Mouse (Mus musculus): Measurements from ENCODE around the gene Trpm4.
"Not testable (repeated sequence)": the region's sequence is repeated elsewhere in the genome, so short reads cannot be mapped to it uniquely, and the experiment has no call there.

Trpm4 gene

DNA sequence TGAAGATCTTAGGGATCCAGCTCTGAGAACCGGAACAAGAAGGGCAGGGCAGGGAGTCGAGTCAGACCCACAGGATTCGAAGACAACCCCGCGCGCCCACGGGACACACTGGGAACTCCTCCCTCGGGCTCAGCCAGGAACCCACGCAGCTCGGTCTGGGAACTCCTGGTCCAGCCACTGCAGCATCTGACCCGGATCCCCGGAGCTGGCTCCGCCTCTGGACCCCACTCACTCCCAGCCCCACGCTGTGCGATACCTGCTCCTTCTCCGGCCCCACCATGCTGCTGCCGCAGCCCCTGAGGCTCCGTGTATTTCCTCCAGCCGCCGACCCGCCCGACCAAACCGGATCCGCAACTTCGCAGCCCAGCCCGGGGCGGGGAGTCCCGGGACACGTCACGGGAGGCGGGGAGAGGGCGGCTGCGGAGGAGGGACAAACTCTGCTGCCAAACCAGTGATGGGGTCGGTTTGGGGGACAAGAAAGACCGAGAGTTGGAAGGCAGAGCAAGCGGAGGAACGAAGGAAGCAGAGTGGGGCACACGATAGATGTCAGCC, at the start of gene Trpm4:
Gene Trpm4, minus strand, starts transcription at position 350 of the 552 bp plus-strand sequence.
- CTCF ChIA-PET = no interaction called here

DNA sequence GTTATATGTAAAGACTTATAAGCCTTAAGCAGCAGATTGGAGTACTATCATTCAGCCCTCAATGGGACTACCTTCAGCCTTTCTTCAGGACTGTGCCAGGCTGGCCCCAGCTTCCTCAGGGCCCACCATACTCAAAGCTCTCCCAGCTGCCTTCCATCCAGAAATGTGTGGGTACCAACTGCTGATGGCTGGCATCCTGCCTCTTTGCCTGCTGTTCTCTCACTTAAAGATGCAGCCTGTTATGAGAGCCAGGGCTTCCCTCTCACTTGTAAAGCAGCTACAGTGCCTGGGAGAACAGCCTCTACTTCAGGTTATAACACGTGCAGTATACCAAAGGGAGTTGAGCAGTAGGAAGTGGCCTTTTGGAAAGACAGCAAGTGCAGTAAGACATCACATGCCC, 42.5 kb upstream of the Trpm4 start:
- CTCF ChIA-PET = no interaction called here

DNA sequence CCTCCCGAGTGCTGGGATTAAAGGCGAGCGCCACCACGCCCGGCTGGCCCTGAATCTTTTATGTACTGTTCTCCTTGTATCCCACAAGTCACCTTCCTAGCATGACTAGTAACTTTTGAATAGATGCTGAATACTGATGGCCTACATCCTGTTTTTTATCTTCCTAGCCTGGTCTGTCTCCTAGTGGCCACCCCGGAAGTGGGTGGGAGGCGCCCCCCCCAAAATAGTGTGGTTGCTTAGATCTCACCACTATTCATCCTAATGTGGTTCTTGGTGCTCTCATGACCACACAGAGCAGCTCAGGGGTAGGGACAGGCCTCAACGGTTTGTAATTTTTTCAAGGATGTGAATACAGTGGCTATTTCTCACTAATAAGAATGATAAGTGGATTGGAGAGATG, 41.0 kb upstream of the Trpm4 start:
- CTCF ChIA-PET = no interaction called here

DNA sequence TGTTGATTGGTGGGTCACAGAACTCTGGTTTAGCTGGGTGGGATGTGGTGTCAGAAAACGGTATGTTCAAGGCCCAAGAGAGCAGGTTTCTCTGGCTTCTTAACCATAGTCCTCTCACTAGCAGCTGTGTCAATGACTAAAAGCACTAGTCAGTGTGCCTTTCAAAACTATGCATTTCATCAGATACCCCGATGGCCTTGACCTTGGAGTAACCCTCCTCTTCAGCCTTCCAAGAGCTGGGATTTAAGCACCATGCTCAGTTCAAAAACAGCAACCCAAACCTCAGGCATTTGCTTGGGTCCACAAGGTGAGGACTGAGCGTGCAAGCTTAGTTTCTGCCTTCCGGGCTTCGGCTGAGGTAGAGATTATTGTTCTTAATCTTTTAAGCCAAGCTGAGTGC, 38.8 kb upstream of the Trpm4 start:
- CTCF ChIA-PET = no interaction called here

DNA sequence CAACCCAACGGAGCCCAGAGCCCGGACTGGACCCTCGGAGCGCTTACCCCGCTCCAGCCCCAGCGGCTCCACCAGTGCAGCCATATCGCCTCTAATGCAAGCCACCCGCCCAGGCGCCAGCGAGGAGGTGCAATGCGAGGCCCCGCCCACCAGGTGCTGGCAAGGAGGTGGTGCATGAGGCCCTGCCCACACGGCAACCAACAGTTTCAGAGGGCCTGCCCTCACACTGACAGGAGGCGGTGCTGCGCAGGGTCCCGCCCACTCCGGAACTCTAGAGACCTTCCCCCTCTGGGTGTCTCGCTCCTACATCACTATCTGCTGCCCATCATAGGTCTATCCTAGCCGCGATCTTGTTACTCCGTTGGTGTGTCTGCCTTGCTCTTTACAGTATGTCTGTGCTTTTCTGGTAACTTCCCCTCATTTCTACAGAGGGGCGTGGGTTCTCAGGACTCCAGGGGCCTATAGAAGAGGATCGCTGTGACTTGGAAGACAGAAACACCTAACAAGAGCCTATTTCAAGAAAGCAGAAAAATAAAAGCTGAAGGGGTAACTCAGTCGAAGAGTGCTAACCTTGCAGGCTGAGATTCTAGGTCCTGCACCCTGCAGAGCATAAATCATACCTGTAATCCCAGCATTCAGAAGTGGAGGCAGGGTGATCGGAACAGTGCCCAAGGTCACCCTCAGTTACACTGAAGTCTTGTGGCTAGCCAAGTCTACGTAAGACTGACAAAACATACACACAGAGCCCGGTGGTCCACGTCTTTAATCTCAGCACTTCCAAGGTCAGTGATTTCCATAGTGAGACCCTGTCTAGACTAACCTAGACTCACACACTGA, 37.1 kb upstream of the Trpm4 start, which contains the start of gene Lin7b:
Gene Lin7b, minus strand, starts transcription at position 109 of the 837 bp plus-strand sequence.
- CTCF ChIA-PET = no interaction called here

DNA sequence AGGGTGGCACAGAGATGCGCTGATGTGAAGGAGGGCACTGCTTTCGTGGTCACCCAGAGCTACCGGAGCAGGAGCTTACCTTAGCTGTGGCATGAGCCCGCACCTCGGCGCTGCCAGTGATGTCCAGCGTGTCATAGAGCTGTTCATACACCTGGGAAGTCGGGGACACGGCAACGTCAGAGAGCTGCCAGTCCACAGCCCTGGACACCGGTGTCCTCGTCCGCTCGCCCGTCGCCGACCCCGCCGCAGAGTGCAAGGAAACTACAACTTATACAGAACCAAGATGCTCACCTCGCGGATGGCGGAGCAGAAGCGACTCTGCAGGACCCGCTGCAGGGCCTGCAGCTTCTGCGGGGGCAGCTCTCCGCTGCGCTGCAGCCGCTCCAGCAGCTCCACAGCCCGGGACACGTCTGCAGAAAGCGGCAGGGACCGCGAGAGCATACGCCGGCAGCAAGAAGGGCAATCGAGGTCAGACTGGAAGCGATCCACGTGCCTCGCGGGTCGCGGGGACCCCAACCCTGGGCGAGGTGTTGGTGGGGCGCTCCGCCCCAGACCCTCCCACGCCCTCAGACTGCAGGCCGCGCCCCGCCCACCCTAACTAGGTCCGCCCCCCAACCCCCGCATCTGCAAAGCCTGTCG, 36.4 kb upstream of the Trpm4 start:
- CTCF ChIA-PET = no interaction called here

DNA sequence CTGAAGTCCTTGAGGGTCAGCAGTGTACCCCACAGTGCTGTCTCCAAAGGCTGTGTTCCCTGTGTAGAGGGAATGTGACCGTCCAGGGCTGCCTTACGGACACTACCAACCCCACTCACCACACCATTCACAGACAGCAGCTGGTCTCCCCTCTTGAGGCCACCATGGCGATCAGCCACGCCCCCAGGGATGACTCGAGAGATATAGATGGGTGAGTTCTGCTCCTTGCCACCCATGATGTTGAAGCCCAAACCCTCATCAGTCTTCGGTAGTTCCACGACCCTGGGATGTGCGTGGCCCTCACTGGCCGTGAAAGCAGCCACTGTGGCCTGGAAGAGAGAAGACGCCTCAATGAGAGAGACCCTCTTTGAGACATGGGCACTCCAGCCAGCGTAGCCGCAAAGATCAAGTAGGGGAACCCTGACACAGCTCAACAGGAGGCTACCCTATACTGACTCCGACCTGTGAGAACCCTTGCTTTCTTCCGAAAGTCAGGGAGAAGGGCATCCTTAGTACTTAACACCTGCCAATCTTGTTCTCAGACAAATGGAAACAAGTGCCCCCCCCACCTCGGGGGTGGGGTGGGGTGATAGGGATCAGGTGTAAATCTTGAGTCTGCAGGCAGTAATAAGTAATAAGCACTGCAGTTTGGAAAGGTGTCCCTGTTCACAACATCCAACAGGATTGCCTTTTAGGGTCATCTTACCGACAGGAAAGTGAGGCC, 35.6 kb upstream of the Trpm4 start:
- CTCF ChIA-PET = no interaction called here

DNA sequence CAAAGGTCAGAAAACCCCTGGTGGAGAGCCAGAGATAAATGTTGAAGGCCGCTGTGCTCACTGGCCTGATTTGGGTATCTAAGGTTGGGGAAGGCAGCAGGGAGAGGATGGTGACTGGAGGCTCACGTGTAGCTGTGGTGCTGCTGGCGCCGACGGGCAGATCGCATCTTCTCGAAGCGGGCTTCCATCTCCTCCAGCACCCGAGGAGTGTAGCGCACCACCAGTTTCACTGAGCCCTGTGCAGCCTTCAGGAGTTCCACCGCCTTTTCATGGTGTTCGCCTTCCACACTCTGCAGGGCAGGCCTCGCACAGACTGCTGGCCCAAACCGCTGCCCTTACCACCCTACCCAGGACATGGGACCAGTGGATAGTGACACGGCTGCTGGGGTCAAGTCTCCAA, 34.6 kb upstream of the Trpm4 start:
- CTCF ChIA-PET = no interaction called here

DNA sequence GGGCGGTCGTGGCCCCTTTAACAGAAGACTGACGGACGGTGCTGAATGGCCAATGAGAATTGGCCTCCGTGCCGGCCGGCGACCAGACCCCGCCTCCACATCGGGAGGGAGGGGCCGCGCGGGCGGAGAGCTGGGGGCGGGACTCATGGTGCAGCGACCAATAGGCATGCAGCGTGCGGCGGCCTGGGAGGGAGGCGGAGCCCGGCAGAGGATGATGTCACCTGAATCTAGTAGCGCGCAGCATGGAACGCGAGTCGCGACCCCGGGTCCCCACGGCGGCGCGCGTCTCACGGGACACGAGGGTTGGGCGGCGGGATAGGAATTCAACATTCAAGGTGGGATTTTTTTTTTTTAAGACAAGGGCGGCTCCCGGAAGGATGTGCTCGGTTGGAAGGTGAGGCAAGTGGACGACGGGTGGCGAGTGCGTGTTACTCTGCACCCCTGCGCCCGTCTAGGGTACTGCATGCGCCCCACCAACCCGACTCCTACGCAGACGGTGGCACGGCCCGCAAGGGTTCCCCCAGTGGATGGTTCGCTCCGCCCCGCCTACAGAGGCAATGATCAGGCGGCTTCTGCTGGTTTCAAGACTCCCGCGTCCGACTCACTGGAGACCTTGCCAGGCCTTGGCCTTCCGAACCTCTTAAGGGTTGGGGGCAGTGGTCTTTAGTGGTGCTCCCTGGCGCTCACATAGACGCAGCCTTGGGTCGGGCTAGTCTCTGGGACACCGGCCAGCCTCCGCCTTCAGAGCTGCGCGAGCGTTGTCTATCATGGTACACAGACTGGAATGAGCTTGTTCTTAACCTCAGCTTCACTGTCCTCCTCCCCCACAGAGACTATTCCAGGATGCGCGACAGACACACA, 33.7 kb upstream of the Trpm4 start:
- CTCF ChIA-PET = no interaction called here

DNA sequence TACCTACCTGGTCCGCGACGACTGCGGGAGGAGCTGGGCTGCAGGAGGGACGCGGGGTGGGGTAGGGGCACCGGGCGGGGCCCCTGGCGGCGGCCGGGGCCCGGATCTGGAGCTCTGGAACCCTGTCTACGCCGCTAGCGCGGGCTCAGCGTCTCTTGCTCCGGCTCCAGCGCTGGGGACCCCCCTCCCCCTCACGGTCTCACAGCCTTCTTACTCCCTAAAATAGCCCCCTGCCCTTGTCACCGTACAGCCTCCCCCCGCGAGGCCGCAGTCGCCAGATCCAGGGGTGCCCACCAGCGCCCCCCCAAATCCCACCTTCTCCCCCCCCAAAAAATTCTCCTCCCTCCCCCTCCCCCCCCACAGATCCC, 33.1 kb upstream of the Trpm4 start, which contains the start of gene Ppfia3:
Gene Ppfia3, minus strand, starts transcription at position 368 of the 368 bp plus-strand sequence.
- CTCF ChIA-PET = no interaction called here

DNA sequence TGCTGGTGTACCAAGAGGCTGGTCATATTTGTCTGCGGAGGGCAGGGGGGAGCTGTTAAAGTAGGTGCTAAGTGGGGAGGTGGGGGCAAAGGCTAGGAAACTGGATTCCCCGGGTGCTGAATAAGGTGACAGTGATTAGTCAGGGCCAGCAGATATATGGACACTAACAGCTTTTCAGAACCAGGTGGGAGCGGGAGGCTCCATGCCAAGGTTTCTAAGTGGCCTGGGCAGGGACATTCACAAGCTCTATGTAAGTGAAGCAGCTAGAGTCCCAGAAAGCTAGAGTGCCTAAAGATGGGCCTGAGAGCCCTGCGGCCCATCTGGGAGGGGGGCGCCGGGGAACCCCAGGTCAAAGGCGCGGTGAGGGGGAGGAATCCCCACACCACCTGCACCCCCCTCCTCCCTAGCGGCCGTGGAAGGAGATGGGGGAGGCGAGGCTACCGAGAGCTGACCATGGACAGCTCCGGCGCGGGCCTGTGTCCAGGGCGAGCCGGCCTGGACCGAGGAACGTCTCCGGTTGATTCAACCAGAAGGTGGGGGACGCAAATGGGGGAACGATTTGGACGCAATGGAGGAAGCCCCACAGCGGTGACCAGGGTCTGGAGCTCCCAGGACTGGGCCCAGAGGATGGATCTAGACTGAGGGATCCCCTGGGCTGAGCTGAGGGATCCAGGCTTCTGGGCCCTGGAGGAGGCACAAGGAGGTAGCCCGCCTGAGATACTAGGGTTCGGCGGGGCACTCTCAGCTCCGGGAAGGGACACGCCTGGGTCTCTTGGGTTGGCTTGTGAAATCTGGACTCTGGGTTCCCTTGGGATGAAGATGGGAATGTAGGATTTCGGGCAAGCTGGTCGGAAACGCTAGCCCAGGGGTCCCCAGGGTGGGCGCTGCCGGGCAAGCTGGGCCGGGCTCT, 32.4 kb upstream of the Trpm4 start:
- CTCF ChIA-PET = no interaction called here

DNA sequence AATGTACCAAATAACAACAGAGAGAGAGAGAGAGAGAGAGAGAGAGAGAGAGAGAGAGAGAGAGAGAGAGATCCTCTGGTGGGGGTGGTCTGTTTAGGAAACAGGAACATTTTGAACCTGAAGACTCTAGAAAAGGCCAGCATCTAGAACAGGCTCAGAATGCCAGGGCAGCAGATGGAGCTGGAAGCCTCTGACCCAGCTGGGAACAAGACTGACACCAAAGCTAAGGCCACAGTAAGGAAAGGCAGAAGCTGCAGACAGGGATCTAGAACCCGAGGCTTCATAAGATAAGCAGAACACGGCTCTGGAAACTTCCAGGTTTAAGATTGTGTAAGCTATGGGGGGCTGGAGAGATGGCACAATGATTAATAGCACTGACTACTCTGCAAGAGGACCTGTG, 30.4 kb upstream of the Trpm4 start:
- CTCF ChIA-PET = no interaction called here

DNA sequence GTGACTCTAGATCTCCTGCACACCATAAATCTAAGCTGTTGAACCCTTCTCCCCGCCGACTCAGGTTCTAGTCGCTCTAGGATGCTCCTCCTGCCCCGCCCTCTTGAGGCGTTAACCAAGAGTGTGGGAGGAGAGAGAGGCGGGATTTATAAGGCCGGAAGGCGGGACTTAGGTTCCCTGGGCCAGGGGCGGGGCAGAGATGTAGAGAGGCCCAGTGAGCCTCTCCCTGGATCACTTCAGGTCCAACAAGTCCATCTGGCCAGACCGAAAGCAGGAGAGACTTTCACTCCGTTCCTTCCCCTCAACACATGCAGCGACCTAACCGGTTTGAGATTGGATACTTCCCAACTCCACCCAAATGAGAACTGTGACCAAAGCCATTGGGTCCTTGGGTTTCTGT, 29.2 kb upstream of the Trpm4 start:
- CTCF ChIA-PET = no interaction called here

DNA sequence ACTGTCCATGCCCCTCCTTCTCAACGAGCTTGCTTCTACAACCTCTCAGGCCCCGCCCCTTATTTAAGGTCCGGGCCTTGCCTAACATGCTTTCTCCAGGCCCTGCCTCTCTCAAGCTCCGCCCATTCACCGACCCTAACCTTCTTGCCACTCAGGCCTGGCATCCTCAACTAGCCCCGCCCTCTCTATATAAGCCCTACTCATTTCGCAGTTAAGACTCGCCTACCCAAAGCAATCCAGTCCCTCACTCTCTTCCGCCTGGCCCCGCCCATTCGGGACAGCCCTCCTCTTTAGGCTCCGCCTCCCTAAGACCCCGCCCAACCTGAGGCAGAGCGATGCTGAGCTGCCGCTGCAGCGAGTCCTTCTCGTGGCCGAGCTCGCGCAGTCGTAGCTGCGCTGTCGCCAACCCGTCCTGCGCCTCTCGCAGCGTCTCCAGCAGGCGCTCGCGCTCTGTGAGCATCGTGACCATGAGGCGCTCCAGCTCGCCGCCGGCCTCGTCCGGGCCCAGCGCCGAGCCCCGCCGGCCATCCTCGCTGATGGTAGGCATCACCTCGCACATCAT, 27.7 kb upstream of the Trpm4 start:
- CTCF ChIA-PET = interaction anchor here (0.6 kb wide), 1 partner anchor 477 kb away, joined by 4 read pairs; no protein-coding TSS in a partner anchor

DNA sequence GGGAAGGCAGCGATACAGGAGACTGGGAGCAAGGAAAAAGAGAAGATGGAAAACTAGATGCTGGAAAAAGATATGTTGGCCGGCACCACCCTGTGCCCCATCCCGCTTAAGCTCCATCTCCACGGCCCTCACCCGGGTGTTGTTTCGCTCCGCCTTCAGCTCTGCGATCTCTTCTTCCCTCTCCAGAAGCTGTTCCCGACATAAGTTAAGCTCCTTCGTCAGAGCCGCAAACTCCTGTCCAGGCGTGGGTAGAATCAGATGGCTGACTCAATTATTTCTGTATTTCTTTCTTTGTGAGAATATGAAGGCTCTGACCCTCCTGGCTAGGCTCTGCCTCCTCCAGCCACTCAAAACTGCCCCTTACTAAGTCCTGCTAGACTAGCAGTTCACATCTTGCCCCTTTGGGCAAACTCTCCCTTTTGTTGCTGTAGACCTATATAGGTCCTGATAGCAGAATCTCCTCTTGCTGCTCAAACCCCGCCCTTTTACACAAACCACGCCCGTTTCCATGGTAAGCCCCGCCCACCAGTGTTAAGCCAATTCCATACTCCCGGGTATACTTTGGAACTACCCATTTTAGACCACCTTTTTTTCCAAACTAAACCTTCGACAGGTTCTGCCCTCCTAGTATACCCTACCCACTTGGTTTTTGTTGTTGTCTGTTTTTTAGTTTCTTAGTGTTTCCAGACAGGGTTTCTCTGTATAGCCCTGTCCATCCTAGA, 27.0 kb upstream of the Trpm4 start:
- CTCF ChIA-PET = interaction anchor here (0.7 kb wide), 1 partner anchor 38 kb away, joined by 3 read pairs; no protein-coding TSS in a partner anchor

DNA sequence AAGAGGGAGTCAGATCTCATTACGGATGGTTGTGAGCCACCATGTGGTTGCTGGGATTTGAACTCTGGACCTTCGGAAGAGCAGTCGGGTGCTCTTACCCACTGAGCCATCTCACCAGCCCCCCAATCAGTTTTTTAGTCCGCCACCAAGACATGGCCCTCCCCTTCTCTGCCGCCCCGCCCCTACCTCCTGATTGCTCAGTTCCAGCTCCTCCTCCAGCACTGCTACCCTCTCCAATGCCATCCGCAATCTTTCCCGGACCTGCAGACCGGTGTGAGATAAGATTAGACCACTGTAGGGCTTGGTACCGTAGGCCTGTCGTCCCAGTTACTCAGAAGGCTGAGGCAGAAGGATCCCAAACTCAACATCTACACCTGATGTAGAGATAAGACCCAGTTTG, 25.5 kb upstream of the Trpm4 start:
- CTCF ChIA-PET = not testable (repeated sequence)

DNA sequence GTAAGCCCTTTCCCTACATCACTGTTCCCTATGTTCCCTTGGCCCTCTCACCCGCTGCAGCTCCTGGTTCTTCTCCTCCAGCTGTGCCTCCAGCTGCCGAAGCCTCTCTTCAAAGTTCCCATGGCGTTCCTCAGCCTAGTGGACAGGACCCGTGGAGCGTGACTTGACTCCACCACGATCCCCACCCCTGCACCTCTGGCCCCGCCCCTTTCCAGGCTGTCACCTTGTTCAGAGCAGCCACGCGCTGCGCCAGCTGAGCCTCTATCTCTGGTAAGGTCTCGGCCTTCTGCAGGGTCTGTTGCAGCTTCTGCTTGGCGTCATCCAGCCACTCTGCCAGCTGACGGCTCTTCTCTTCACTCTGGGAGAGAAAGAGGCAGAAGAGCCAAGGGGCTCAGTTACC, 22.5 kb upstream of the Trpm4 start:
- CTCF ChIA-PET = no interaction called here

DNA sequence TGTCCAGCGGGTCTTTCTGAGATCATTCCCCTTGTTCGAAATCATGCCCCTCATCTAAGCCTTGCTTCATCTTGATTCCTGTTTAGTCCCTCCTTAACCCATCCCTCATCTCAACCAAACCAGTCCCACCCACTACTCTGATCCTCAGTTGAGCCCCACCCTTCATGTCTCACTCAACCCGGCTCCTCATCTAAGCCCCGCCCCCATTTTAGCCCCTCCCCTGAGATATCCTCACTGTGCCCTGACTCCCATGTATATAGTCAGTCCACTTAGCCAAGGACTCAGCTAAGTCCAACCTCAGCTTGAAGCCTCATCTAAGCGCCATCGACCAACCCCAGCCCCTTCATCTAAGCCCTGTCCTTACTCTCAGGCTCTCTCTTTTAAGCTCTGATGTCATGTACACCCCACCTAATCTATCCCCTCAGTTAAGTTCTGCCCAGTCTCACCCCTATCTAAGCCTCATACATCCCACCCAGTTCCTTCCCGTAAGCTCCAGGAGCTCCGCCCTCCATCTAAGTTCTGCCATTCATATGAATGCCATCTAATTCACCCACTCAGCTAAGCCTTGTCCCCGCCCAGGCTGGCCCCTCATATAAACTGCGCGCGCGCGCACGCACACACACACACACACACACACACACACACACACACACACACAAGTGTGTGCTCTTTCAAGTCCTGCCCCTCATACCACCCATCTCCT, 21.9 kb upstream of the Trpm4 start:
- CTCF ChIA-PET = no interaction called here

DNA sequence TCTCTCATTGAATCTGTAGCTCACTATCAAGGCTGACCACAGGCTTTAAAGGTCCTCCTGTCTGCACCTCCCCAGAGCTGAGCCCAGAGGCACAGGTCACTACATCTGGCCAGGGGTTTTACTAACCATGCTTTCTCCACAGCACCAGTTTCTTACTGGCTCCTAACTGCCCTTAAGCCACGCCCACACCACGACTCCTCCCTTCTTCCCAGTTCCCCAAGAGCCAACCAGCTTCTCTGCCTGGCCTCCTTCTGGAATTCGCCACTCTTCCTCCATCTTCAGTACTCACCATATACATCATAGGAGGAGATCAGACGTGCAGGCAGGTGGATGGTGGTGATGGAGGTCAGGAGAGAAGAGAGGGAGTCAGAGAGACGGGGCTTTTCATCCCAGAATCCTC, 19.5 kb upstream of the Trpm4 start:
- CTCF ChIA-PET = interaction anchor here (0.6 kb wide), 1 partner anchor 476 kb away, joined by 3 read pairs; no protein-coding TSS in a partner anchor

All from spleen, embryonic (tissue).